Mouse (Mus musculus) heart, adult 2 months (tissue): ENCODE data around the gene Epha1. TPM values are rescaled to one million over a fixed set of nuclear protein-coding genes. Genes with fewer than 3 reads are reported as not detected.
A peak's percentile ranks its signal among the peaks of the same experiment; 100 is the strongest.

ENCODE experiments used
- DNase-seq, 2 experiments: peaks; one replicate each; pipeline ENCODE4 v3.0.0; 2021
- H3K27ac ChIP-seq: fragments of 200-600 bp; 2 replicates; pipeline ENCODE4 v1.8.1; 2022
- H3K27me3 ChIP-seq: fragments of 200-500 bp; 2 replicates; pipeline ENCODE4 v1.6.1; 2012; ENCODE audit warnings: mild to moderate bottlenecking, low read length, inconsistent platforms, mixed read lengths; ENCODE audit not compliant: control insufficient read depth, insufficient read depth
- H3K36me3 ChIP-seq: fragments of 200-500 bp; 2 replicates; pipeline ENCODE4 v1.6.1; 2012; ENCODE audit warnings: low read length, inconsistent platforms; ENCODE audit not compliant: control insufficient read depth, insufficient read depth
- H3K4me1 ChIP-seq: fragments of 200-500 bp; 2 replicates; pipeline ENCODE4 v1.6.1; 2011; ENCODE audit warnings: low read length; ENCODE audit not compliant: control insufficient read depth, insufficient read depth
- H3K4me3 ChIP-seq: fragments of 200-600 bp; 2 replicates; pipeline ENCODE4 v1.8.1; 2022
- H3K79me2 ChIP-seq: fragments of 200-500 bp; replicated peaks from 2 replicates; pipeline ENCODE4 v1.6.1; 2012; ENCODE audit warnings: mild to moderate bottlenecking, inconsistent platforms, low read length, moderate library complexity, mixed read lengths; ENCODE audit not compliant: control insufficient read depth, insufficient read depth
- H3K9ac ChIP-seq: fragments of 200-500 bp; 2 replicates; pipeline ENCODE4 v1.6.1; 2012; ENCODE audit warnings: low read depth, mild to moderate bottlenecking, control low read depth, inconsistent platforms, low read length, mixed read lengths
- CTCF ChIP-seq: fragments of 200-600 bp; IDR thresholded peaks from 2 replicates; pipeline ENCODE4 v1.8.1; 2022; ENCODE audit warnings: antibody characterized with exemption, mild to moderate bottlenecking, moderate library complexity
- EP300 ChIP-seq: fragments of 200-500 bp; IDR thresholded peaks from 2 replicates; pipeline ENCODE4 v1.6.1; 2011; ENCODE audit warnings: low read depth, low read length, control low read depth; ENCODE audit not compliant: insufficient read depth
- POLR2A ChIP-seq: fragments of 200-500 bp; IDR thresholded peaks from 2 replicates; pipeline ENCODE4 v1.6.1; 2011; ENCODE audit warnings: mild to moderate bottlenecking, low read depth, low read length, control low read depth; ENCODE audit not compliant: insufficient read depth
- WGBS: fragments of 180-500 bp; shearing (Covaris S2); methylation state at CpG from one replicate; pipeline ENCODE4 v1.1.7; 2018; 5-methylcytosine and 5-hydroxymethylcytosine counted together
- intact Hi-C: fragments of 180-260 bp; cut with DNase I; formaldehyde crosslinking; loops from one replicate; pipeline ENCODE4 v1.15.1; 2025
- polyA plus RNA-seq: library from polyadenylated mRNA; depleted of rRNA; stranded (reverse); fragments of >200 nt; gene quantifications from 2 replicates; pipeline ENCODE4 v1.2.3, GENCODE M21; 2012
- total RNA-seq, 2 experiments: library from RNA; stranded (reverse); gene quantifications; 2 replicates each; pipeline ENCODE4 v1.2.3; 2021

The Epha1 gene
- total and polyA plus RNA-seq, 3 experiments = 0.14 to 0.94 (median 0.16) TPM

DNA sequence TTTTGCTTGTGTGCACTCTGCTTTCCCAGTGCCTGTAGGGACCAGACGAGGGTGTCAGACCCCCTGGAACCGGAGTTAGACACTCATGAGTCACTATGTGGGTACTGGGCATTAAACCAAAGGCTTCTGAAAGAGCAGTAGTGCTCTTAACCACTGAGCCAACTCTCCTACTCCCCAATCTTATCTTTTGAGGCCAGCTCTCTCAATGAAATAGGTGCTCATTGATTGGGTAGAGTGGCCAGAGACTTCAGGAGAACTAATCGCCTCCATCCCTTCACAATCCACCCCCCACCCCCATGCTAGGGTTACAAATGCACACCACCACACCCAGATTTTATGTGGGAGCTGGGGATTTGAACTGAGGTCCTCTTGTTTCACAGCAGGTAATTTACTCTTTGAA, 44.3 kb downstream of the Epha1 start:
- no peak for DNase-seq
- H3K9ac ChIP-seq = no peak overlapping the region
- TF ChIP-seq POLR2A (no peak), EP300 (no peak), CTCF (no peak)
- no peak overlapping the region for H3K27ac ChIP-seq
- no peak overlapping the region for H3K4me3 ChIP-seq
- H3K36me3 ChIP-seq = no peaks in the 10 kb centered on the region
- no peaks in the 10 kb centered on the region for H3K79me2 ChIP-seq
- H3K4me1 ChIP-seq = peaks cover 2% of the 10 kb centered on the region
- peaks cover 7% of the 10 kb centered on the region for H3K27me3 ChIP-seq
- WGBS = 55% methylated on average over 3 of the region's 3 CpGs
- intact Hi-C loops = loop anchor here (10.0 kb wide), 1 partner anchor 564 kb away; no protein-coding TSS in a partner anchor

- Histone ChIP-seq H3K9ac (no peak overlapping the region), H3K79me2 (no peaks in the 10 kb centered on the region), H3K4me3 (no peak overlapping the region), H3K27me3 (peaks cover 10% of the 10 kb centered on the region), H3K36me3 (no peaks in the 10 kb centered on the region), H3K4me1 (peaks cover 2% of the 10 kb centered on the region), H3K27ac (no peak overlapping the region)
- intact Hi-C loops = loop anchor here (10.0 kb wide), 1 partner anchor 562 kb away; no protein-coding TSS in a partner anchor
- no peak for DNase-seq
- TF ChIP-seq POLR2A = no peak
- no peak for TF ChIP-seq EP300
- no peak for TF ChIP-seq CTCF
- WGBS = 77% methylated on average over 3 of the region's 3 CpGs
These were observed 46.6 kb downstream of the Epha1 start for GRCm38 (mm10) chr6:42326509-42326908.

DNA sequence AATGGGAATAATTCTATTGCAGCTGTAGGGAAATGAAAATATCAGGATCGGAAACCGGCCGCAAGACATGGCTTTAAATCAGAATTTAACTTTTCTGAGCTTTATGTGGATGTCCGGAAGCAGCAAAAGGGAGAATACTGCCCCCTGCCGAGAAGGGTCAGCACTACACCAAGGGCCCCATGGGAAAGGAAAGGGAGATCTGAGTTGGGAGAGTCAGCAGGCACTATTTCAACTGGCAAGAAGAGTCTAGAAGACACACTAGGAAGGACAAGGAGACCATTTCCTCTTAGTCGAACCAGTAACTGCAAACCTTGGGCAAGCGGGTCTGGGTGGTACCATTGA, 47.8 kb downstream of the Epha1 start:
- TF ChIP-seq CTCF = peak; percentile 94
- no peak for TF ChIP-seq POLR2A
- 0 out of 2 replicates have a peak, but pooled peaks have one; percentile 4 for TF ChIP-seq EP300
- WGBS = 10% methylated on average over 7 of the region's 7 CpGs
- intact Hi-C loops = loop anchor here (2.0 to 10.0 kb wide), 2 partner anchors 98 to 560 kb away; no protein-coding TSS in a partner anchor
- peak; percentile 76 to 85 for DNase-seq
- peak overlapping the region; percentile 50 for H3K4me3 ChIP-seq
- H3K27me3 ChIP-seq = peaks cover 10% of the 10 kb centered on the region
- H3K79me2 ChIP-seq = no peaks in the 10 kb centered on the region
- H3K36me3 ChIP-seq = no peaks in the 10 kb centered on the region
- H3K27ac ChIP-seq = peak overlapping the region; percentile 4; the same call in 1 of the 2 replicates
- H3K4me1 ChIP-seq = peaks cover 2% of the 10 kb centered on the region
- peak overlapping the region; percentile 68 for H3K9ac ChIP-seq

GRCm38 (mm10) chr6:42324482-42325267, 48.4 kb downstream of the Epha1 start, which contains the start of gene Fam131b:
Gene Fam131b, minus strand, starts transcription at chr6:42324643.
- WGBS = 1% methylated on average over 50 of the region's 68 CpGs
- TF ChIP-seq POLR2A (no peak), EP300 (no peak), CTCF (no peak)
- intact Hi-C loops = loop anchor here (2.0 to 10.0 kb wide), 2 partner anchors 98 to 560 kb away; no protein-coding TSS in a partner anchor
- Histone ChIP-seq H3K9ac (peak within 1 kb of the TSS; percentile 68), H3K4me3 (peak within 1 kb of the TSS; percentile 50), H3K79me2 (no peaks in the 10 kb centered on the region), H3K27me3 (peaks cover 10% of the 10 kb centered on the region), H3K27ac (peak within 1 kb of the TSS; percentile 4; the same call in 1 of the 2 replicates), H3K36me3 (no peaks in the 10 kb centered on the region), H3K4me1 (peaks cover 2% of the 10 kb centered on the region)
- peak; percentile 59 to 63 for DNase-seq

DNA sequence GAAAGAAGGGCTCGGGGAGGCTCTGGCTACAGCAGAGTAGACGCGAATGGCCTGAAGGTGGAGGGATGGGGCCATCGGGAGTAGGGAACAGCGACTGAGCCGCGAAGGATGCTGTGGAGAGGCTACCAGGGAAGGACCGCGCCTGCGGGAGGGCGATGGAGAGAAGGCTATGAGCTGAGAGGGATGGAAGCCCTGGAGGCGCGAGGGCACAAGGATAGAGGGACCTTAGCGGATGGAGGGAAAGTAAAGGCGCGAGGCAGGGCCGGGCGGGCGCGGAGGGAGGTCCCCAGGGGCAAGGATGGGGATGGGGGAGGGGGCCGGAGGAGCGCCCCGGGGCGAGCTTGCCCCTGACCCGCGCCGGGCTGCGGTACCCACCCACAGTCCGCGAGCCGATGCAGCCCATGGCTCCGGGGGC, 49.0 kb downstream of the Epha1 start:
- H3K79me2 ChIP-seq = no peaks in the 10 kb centered on the region
- DNase-seq = no peak
- peaks cover 2% of the 10 kb centered on the region for H3K4me1 ChIP-seq
- H3K27ac ChIP-seq = no peak overlapping the region
- peaks cover 10% of the 10 kb centered on the region for H3K27me3 ChIP-seq
- H3K9ac ChIP-seq = peak overlapping the region; percentile 68
- TF ChIP-seq EP300 = no peak
- no peak for TF ChIP-seq CTCF
- no peak for TF ChIP-seq POLR2A
- intact Hi-C loops = loop anchor here (2.0 to 10.0 kb wide), 2 partner anchors 97 to 559 kb away; no protein-coding TSS in a partner anchor
- no peaks in the 10 kb centered on the region for H3K36me3 ChIP-seq
- under 1% methylated on average over 23 of the region's 32 CpGs for WGBS
- peak overlapping the region; percentile 50 for H3K4me3 ChIP-seq
